Mouse (Mus musculus) heart, postnatal 0 days (tissue): ENCODE measurements at regions not wholly inside any gene's neighbourhood (a gene's known extent, or its start where the extent isn't known, plus 50 kb on each side); places are given as distances from the start of the nearest gene placed in this dataset.

Source experiments
- CTCF ChIP-seq: IDR thresholded peaks from 2 replicates; pipeline ENCODE4 v1.5.1; 2016; ENCODE audit warnings: antibody characterized with exemption, control low read depth, low read depth
- EP300 ChIP-seq: IDR thresholded peaks from 2 replicates; pipeline ENCODE4 v1.6.1; 2016; ENCODE audit warnings: antibody characterized with exemption, low read depth

DNA sequence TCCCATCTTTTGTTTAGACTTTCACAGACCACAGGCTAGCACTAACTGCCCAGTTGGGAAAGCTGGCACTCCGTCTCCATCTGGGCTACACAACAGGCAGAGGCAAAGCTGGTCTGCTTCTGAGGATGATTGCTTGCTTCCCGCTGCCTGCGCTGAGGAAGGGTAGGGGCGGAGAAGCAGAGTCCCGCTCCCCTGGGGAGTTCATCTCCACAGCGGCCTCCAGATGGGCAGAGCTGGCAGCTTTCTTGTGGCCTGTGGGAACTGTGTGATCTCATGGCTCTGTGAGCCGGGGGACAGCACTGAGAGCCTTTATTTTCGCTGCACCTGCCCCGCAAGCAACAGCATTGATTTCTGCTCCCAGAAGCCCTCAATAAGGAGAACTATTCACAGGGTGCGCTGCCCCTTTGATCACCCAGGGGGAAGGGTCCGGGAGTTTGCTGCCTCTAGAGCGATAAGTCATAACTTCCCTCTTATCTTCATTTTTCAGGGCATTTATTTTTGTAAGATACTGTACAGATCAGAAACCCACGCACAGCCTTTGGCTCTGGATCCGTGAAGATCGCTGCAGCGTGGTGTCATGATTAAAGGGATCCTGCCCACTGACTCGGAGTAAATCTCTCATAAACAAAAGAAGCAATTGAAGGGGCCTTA, 155.7 kb downstream of the Gm9376 start:
- TF ChIP-seq CTCF (no peak), EP300 (no peak)
